Mouse (Mus musculus) kidney, adult 18-20 months (tissue): ENCODE results near the gene Ubap1l.
"Not testable (repeated sequence)": the region's sequence is repeated elsewhere in the genome, so short reads cannot be mapped to it uniquely, and the experiment has no call there.

Experiments
- DNase-seq: peaks from one replicate; pipeline ENCODE4 v3.0.0; 2021

Ubap1l gene

DNA sequence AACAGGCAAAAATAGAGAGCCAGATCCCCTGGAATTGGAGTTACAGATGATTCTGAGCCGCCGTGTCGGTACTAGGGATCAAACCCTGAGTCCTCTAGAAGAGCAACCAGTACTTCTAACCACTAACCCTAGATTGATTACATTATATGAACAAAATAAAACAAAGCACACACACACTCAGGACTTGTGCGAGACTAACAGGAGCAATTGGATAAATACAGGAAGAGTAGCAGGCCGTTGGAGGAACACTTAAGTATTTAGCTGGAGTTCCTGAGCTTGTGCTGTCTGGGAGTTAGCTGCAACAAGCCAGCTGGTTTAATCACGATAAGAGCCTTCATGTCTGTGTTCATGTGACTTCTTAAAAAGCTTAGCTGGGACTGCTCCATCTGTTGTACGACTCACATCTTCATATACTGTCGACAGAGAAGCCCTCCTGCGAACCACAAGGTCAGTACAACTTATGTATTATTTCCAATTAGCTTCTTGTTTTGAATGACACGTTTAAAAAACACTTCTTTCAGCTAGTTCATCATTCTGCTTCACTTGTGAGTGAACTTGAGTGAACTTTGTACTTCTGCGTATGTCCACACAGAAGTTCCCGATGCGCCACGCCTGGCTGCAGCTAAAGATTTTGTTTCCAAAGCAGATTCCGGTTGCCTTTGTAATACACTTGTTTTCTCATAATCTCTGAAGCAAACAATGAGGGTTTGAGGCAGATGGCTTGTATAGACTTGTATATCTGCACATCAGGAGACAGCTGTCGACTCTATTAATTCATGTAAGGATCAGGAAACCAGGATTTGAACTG is at the start of gene Ubap1l:
TSS of gene Ubap1l (plus strand) at position 401 of the 808 bp plus-strand sequence.
- peak; percentile 38 for DNase-seq

DNA sequence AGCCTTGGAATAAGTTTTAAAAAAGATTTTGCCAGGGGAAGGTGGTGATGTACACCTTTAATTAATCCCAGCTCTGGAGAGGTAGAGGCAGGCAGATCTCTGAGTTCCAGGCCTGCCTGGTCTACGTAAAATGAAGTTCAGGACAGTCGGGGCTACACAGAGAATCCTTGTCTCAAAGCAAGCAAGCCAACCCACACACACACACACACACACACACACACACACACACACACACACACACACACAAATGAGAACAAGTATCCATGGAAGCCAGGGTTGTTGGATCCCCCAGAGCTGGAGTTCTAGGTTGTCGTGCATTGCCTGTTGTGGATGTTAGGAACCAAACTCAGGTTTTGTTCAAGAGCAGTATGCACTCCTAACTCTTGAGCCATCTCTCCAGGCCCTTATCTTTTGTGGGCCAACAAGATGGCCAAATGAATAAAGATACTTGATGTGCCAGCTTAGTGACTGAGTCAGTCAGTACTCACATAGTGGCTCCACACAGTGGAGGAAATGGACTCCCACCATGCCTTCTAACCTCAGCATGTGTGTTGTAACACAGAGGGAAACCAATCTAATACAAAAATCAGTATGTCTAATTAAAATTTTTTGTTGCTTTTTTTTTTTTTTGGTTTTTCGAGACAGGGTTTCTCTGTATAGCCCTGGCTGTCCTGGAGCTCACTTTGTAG is 48.0 kb upstream of the Ubap1l start:
- DNase-seq, result no peak

DNA sequence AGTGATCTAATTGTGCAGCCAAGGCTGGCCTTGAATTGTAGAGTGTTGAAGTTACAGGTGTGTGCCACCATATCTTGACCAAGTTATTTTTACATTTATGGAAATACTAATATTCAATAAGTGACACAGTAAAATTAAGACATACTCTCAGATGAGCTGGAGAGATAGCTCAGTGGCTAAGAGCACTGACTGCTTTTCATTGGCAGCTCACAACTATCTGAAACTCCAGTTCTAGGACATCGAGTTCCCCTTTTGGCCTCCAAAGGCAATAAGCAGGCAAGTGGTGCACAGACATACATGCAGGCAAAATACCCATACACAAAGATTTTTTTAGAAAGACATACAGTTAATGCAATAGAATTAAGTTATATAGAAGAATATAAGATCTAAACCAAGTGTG is 47.0 kb upstream of the Ubap1l start:
- DNase-seq, result no peak

DNA sequence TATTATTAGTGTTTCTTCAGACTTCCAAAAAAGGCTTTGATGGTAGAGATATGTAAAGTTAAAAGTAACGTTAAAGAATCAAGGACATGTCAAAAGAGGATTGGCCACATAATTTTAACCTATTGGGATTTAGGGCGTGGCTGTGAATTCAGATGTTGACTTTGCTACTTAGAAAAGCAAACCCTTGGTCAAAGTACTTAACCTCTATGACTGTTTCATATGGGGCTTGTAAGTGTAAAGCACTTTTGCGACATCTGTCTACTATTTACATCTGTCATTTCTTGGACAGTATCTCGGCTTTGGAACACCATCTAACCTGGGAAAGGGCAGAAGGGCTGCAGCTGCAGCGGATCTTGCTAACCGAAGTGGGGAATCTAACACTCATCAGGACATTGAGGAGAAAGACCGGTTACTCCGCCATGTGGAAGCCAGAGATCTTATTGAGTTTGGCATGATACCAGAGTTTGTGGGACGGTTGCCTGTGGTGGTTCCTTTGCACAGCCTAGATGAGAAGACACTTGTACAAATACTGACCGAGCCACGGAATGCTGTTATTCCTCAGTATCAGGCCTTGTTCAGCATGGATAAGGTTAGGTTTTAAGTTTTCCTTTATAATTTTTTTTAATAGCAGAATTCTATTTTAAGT is 38.5 kb upstream of the Ubap1l start:
- DNase-seq, result no peak

DNA sequence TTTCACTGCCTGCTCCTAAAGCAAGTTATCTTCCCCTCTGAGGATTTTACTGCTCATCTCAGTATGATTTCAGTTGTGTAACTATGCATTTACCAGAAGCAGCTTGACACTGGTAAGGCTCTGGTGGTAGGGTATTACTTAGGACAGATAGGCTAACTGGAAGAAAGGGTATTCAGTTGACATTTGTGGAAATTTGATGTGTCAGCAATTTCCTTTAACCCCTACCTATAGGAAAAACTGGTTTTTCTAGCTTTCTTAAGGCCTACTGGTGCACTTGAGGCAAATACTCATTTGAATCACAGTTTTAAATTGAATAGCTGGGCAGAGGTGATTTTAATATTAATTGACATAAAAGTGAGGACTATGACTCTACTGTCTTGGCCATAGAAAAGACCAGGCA is 34.9 kb upstream of the Ubap1l start:
- DNase-seq, result no peak

DNA sequence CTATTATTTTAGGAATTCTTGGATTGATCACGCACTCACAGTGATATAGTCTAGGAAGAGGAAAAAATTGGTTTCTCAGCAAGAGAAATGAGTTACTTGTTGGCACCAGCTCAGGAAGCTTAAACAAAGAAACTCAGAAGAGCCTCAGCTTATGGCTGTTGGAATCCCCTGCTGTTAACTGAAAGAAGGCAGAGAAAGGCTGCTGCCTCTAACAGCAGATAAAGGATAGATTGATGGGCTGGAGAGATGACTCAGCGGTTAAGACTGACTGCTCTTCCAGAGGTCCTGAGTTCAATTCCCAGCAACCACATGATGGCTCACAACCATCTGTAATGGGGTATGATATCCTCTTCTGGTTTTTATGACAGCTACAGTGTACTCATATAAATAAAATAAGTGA is 33.5 kb upstream of the Ubap1l start:
- no peak for DNase-seq

DNA sequence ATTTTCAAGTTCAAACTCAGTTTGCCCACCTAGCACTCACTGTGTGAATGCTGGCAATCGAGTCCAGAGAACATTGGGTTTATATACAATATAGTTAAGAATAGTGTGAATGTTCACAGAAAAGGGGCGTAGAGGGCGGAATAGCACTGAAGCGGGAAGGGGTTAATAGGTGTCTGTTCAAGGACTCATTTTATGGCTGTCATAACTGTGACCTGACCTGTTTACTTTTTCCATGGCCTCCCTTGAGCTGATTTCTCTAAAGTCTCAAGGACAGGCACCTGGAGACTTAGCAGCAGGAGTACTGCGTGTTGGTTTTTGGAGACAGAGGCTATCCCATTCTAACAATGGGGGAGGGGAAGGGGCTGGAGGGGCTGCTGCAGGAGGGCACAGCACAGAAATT is 26.9 kb upstream of the Ubap1l start:
- no peak for DNase-seq

DNA sequence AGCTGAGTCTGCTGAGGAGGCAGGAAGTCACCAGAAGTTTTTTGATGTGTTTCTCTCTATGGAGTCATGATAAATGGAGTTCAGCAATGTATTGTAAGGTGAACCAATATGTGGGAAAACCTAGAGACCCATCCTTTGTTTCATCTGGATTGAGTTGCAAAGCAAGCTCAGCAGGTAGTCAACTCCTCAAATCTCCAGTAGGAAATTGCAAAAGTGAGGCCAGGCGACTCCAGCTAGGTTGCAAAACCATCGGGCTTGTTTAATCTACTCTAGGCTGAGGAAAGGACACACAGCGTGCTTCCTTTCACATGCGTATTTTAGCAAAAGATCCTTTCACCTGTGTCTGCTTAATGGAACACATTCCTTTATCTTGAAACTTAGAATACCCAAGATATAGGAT is 21.7 kb upstream of the Ubap1l start:
- DNase-seq, result no peak

DNA sequence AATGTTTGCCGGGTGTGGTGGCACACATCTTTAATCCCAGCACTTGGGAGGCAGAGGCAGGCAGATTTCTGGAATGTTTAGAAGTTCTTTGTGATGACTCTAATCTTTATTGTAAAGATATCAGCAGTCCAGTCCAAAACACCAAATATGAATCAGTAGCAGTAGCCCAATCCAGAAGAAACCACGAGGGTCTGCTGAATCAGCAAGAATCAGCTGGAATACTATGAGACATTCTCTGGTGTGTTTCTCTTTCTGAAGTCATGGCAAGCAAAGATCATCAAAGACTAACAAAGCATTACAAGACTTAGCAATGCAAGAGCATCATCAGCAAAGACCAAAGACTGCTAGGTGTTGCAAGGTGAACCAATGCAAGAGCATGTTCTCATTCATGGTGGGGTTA is 20.4 kb upstream of the Ubap1l start:
- DNase-seq, result no peak

DNA sequence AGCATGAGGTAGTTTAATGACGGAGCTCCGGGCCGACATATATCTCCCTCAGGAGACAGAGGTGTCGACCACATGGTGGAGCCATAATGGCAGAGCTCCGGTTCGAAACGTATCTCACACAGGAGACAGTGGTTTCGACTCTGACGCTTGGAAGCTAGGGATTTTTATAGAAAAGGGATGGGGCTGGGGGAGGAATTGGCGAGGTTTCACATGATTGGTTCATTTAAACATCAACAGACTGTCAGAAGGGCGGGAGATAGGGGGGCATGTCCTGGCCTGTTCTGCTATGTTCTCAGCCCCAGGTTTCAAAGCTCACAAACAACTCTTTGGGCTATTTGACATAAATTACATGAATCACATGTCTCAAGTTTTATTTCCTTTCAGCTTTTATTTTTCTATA is 15.4 kb upstream of the Ubap1l start:
- not testable (repeated sequence) for DNase-seq

DNA sequence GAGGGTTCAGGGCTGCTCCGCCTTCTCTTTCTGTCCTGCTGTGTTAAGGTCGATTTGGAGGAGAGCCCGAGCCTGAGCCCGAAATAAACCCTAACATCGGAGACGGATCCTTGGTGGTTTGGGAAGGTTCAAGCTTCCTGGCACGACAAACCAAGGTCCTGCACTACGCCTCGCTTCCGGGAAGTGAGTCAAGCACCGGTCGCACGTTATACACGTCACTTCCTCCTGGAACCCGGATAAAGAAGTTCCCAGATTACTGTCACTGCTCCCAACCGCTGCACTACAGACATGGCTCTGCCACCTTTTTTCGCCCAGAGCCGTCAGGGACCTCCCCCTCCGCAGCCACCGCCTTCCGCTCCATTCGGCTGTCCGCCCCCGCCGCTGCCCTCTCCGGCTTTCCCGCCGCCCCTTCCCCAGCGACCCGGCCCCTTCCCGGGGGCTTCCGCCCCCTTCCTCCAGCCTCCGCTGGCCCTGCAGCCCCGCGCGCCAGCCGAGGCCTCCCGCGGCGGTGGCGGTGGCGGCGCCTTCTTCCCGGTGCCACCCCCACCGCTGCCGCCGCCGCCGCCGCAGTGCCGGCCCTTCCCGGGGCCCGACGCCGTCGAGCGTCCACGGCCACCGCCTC is 14.9 kb upstream of the Ubap1l start, which contains the start of gene Pdcd7:
TSS of gene Pdcd7 (plus strand) at position 251 of the 622 bp plus-strand sequence.
- DNase-seq, result peak; percentile 96

DNA sequence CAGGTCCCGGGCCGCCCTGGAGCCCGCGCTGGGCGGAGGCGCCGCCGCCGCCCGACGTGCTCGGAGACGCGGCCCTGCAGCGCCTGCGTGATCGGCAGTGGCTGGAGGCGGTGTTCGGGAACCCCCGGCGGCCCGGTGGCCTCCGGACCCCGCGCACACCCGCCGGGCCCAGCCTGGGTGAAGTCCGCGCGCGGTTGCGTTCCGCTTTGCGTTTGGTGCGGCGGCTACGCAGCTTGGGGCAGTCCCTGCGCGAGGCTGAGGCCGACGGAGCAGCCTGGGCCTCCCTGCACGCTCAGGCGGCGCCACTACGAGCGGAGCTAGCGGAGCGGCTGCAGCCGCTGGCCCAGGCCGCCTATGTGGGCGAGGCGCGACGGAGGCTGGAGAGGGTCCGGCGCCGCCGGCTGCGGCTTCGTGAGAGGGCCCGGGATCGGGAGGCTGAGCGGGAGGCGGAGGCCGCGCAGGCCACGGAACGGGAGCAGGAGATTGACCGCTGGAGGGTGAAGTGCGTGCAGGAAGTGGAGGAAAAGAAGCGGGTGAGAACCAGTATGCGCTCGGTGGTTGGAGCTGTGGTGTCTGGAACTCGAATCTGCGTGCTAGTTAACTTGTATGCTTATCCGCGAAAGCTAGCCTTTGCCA is 14.2 kb upstream of the Ubap1l start:
- DNase-seq, result peak; percentile 58

DNA sequence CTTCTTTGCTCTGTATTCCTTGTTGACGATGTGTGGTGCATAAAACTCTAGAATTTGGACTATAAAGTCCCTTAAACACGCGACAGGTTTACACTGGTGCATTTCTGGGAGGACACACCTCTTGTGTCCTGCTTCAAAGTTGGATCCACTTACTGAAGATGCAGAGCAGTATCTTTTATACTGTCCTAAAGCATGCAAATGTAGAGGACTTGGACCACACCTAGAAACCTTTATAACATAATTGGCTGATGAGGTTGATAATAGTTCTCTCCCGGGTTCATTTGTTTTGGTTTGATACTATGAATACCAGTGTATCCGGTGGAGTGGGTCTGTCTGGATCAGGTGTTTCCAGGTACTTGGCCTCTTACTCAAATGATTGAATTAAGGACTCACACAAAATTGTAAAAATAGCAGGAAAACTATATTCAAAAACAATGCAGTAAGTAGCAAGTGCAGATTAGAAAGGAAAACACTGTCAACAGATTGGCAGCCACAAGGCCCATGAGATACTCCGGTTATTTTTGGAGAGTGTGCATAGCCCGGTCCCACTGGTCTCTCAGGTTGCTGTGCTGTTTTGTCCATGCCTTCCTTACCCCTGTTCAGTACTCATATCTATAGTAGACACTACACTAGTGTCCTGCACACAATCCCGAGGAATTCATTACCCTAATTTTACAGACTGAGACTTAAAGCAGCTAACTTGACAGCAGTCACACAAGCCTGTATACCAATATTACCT is 13.6 kb upstream of the Ubap1l start:
- DNase-seq, result no peak

DNA sequence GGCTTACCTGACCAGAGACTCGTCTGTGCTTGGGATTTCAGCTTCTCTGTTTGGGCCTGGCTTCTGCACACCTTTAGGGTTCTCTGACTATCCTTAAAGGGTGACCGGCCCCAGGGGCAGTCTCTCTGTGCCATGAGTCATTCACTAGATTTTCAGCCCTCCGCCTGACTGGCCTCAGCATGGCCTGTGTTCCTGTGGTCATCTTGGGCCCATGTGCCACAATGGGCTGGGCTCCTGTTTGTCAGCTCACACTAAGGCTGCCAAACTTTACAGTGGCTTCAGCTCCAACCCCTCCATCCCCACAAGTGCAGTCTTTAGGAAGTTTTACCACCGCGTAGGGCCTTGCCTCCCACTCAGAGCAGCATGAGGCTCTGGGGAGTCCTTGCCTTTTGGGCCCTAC is 7.6 kb upstream of the Ubap1l start:
- no peak for DNase-seq

DNA sequence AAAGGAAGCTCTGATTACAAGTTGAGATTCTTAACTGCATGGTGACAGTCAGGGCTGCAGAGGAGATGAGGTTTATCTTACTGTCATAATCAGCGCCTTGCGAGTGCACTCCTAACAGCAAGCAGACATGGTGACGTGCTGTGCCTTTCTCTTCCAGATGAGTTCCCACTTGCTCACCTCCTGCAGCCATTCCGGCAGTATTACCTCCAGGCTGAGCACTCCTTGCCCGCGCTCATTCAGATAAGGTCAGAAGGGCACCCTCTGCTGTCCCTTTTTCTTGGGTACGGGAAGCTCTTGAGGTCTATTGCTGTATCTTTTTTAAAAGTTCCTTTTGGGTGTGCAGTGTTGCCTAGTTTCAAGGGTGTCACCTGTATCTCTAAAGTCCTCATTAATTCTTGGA is 4.3 kb upstream of the Ubap1l start:
- no peak for DNase-seq

DNA sequence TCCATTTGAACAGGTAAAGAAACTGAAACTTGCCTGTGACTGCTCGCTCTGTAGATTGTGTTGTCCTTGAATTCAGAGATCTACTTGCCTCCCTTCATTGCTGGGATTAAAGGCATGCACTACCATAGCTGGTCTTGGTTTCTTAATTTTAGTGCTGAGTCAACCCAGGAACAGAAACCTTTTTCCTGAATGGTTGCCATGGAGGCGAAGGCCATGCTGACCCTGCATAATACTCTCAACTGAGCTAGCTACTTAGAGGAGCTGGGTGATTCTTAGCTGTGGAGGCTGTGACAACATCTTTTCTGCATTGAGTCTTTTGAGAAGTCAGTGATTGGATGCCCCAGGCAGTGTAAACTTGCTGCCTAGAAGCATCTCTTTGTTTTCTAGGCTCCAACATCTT is 3.9 kb upstream of the Ubap1l start:
- DNase-seq, result no peak

DNA sequence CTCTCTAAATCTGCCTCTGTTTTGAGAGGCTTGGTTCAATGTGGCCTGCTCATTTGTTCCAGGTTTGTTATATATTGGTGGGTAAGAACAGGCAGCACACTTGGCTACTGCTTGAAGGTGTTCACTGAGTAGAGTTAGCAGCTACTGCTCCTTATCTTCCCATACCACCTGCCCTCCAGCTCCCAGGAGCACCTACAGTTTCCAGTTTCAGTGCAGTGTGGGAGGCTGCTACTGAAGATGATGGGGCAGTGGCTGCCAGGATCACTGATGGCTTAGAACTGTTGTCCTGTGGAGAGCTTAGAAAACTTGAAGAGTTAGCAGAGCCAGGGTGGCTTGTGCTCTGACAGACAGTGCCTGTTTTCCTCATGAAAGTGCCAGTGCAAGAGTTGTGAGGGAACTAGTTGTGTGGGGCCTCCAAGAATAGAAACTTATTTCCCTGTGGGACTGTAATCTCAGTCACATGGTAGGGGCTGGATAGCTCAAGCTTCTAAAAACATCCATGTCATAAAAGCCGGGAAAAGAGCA is 1.8 kb upstream of the Ubap1l start:
- no peak for DNase-seq

DNA sequence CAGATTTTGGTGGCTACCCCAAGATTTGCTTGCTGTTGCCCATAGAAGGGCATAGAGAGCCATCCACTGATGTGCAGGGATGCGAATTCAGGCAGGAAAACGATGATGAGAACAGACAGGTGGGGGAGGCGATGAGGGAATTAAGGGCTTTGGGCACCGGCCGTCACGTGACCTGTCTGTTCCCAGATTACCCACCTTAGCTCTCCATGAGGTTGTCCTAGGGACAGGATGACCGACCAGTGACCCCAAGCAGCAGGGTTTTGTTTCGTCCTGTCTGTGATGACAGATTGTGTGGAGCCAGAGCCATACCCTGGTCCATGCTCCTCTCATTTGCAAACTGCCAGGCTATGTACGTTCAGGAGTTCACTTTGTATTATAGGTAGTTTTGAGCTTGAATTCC is 2.8 kb downstream of the Ubap1l start:
- no peak for DNase-seq

DNA sequence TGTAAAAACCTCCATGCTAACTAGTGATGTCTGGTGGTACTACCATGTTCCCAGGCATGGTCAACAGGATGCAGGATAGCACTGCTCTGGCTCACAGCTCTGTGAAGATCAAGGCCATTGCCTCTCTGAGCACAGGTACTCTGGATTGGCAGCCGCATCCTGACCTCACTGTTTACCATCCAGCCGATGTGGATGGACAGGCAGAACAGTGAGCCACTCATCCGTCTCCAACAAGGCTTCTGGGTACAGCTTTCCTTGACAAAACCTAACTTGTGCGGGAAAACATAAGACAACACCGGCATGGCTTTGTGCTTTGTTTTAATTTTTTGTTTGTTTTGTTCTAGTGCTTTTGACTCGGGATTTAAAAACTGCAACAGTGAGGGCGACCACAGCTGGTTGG is 4.9 kb downstream of the Ubap1l start:
- no peak for DNase-seq

DNA sequence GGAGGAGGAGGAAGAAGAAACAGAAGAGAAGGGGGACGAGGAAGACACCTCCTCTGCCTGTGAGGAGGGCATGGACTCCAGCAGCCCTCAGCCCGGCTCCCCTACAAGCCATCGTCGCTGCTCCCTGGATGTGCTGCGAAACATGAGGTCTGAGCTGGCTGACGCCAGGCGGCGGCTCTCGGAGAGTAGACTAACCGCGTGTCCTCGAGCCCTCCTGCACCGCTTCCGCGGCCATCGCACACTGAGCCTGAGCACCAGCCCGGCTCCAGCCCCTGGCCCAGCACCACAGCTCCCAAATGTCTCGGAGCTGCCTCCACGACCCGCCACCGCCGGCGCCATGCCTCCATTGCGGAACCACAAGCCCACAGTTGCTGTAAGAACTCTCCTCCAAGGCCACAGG is 10.9 kb downstream of the Ubap1l start:
- DNase-seq, result no peak

DNA sequence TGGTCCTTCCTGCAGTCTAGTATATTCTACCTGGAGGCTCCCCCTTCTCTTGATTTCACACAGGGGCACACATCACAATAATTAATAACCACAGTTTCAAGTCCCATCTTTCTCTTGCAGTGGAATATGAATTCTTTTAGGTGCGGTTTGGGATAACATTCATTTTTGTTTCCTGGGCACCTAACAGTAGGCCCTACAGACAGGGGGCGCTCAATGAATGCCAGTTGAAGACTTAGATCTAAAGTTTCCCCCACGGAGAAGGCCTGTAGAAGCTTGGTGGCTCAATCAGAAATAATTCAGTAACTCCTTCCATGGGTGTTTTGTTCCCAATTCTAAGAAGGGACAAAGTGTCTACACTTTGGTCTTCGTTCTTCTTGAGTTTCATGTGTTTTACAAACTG is 11.6 kb downstream of the Ubap1l start:
- DNase-seq, result peak; percentile 52
